Mouse (Mus musculus): ENCODE data around the gene Tmod1. TPM values are rescaled to one million over a fixed set of nuclear protein-coding genes. Genes with fewer than 3 reads are reported as not detected.

Gene Tmod1
- 0.61 and 1.2 TPM in 2 replicates for total RNA-seq (2017)

- ATAC-seq (ENCODE audit: extremely low read depth, insufficient number of reproducible peaks, low FRiP score, poor library complexity, severe bottlenecking) = no peak
Measured at GRCm38 (mm10) chr4:46038892-46039751, at the start of gene Tmod1. Tmod1 (plus strand) TSS chr4:46038935.

GRCm38 (mm10) chr4:45990427-45991135, 48.2 kb upstream of the Tmod1 start:
- no peak for ATAC-seq (ENCODE audit: extremely low read depth, insufficient number of reproducible peaks, low FRiP score, poor library complexity, severe bottlenecking)

DNA sequence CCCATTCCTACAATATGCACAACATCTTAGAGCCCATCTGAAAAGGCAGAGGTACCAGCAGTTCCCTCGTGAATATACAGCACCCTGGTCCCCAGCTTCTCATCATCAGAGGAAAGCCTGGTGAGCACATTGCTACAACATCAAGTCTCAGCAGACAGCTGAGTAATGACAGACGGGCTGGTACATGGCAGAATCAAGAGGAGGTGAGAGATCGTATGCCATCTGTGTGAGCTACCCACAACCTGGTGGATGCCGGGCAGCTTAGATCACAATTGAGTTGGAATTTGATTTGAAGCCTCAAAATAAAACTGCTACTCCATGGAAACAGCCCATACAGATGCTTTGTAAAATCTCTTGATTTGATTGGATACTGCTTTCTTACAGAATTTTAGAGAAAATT, 40.2 kb upstream of the Tmod1 start:
- ATAC-seq (ENCODE audit: extremely low read depth, insufficient number of reproducible peaks, low FRiP score, poor library complexity, severe bottlenecking) = no peak

DNA sequence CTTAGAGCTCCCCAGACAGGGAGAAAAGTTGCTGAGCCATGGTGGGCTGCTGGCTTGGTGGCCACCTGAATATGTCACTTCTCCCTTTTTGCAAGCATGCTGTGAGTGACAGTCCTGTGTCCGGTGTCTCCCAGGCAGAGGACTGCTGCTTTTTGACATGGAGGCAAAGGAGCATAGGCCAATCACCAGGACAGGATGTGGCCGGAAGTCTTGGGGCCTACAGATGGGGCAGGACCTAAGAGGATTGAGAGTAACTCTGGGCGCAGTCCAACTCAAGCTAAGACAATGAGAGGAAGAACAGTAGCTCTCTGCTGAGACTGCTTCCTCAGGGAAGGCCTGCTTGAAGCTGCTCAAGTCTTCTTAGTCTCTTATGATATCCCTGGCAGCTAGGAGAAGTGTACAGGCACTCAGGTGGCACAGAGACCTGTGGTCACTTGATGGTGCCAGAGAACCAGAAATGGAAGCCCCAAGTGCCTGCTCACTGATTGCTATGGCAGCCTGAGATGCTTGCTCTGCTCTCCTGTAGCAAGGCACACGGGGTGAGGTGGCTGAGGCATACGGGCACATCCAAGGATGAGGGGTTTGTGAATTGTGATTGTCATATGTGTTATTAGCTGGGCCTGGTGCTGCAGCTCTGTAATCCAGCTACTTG, 30.5 kb upstream of the Tmod1 start:
- ATAC-seq (ENCODE audit: extremely low read depth, insufficient number of reproducible peaks, low FRiP score, poor library complexity, severe bottlenecking) = no peak

- no peak for ATAC-seq (ENCODE audit: extremely low read depth, insufficient number of reproducible peaks, low FRiP score, poor library complexity, severe bottlenecking)
Measured at GRCm38 (mm10) chr4:46011698-46012097, 27.0 kb upstream of the Tmod1 start.

- no peak for ATAC-seq (ENCODE audit: extremely low read depth, insufficient number of reproducible peaks, low FRiP score, poor library complexity, severe bottlenecking)
Measured at GRCm38 (mm10) chr4:46015605-46016004, 23.1 kb upstream of the Tmod1 start.

DNA sequence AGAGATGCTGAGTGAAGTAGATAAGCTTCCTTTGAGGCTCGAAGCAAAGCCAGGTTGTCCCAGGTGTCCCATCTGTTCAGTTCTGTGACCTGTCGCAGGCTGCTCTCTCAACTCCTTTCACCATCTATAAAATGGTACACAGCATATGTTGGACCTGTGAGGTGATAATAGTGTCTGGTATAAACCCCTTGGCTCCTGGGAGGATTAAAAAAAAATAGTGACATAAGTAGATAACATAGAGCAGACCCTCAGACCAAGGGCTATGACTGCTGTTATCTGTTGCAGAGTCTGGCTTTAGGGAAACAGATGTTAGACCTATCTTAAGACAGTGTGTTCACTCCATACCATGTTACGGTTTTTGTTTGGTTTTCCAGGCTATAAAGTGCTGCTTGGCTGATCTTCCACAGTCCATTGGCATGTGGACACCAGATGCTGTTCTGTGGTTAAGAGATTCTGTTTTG, 15.7 kb upstream of the Tmod1 start:
- ATAC-seq (ENCODE audit: extremely low read depth, insufficient number of reproducible peaks, low FRiP score, poor library complexity, severe bottlenecking) = no peak

- ATAC-seq (ENCODE audit: extremely low read depth, insufficient number of reproducible peaks, low FRiP score, poor library complexity, severe bottlenecking) = no peak
Measured at GRCm38 (mm10) chr4:46025893-46026292, 12.8 kb upstream of the Tmod1 start.

- no peak for ATAC-seq (ENCODE audit: extremely low read depth, insufficient number of reproducible peaks, low FRiP score, poor library complexity, severe bottlenecking)
Measured at GRCm38 (mm10) chr4:46028224-46028623, 10.5 kb upstream of the Tmod1 start.

- ATAC-seq (ENCODE audit: extremely low read depth, insufficient number of reproducible peaks, low FRiP score, poor library complexity, severe bottlenecking) = no peak
Measured at GRCm38 (mm10) chr4:46028781-46029180, 10.0 kb upstream of the Tmod1 start.

- no peak for ATAC-seq (ENCODE audit: extremely low read depth, insufficient number of reproducible peaks, low FRiP score, poor library complexity, severe bottlenecking)
Measured at GRCm38 (mm10) chr4:46029552-46029951, 9.2 kb upstream of the Tmod1 start.

DNA sequence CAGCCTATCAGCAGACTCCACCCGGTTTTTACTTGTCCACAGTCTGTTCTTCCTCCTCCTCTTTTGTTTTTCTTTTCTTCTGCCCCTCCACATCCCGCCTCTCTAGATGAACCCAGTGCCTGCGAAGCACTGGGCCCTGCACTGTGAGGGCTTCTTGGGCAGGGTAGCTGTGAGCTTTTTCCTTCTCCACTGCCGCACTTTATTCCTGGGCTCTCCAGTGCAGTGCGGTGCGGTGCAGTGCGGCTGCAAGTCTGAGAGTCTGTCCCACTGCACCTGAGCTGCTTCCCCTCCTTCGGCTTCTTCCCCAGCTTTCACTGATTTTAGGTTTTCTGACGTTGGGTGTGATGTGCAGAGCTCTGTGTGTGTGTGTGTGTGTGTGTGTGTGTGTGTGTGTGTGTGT, 6.3 kb upstream of the Tmod1 start:
- no peak for ATAC-seq (ENCODE audit: extremely low read depth, insufficient number of reproducible peaks, low FRiP score, poor library complexity, severe bottlenecking)

- ATAC-seq (ENCODE audit: extremely low read depth, insufficient number of reproducible peaks, low FRiP score, poor library complexity, severe bottlenecking) = no peak
Measured at GRCm38 (mm10) chr4:46033197-46033596, 5.5 kb upstream of the Tmod1 start.

DNA sequence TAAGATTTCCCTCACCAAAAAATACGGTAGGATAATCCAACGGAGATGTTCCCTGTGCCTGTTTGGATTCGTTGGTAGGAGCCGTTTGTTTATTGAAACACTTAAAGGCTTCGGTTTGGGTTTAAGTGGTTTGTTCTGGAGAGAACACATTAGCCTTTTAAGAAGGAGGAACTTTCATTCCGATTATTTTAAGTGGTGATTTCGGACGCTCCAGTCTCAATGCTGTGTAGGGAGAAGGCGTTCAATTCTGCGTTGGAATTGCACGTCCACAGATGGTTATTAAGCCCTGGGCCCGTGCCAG, 194 bp upstream of the Tmod1 start:
- ATAC-seq (ENCODE audit: extremely low read depth, insufficient number of reproducible peaks, low FRiP score, poor library complexity, severe bottlenecking) = no peak

GRCm38 (mm10) chr4:46039899-46040298, 1.2 kb downstream of the Tmod1 start:
- ATAC-seq (ENCODE audit: extremely low read depth, insufficient number of reproducible peaks, low FRiP score, poor library complexity, severe bottlenecking) = no peak

- no peak for ATAC-seq (ENCODE audit: extremely low read depth, insufficient number of reproducible peaks, low FRiP score, poor library complexity, severe bottlenecking)
Measured at GRCm38 (mm10) chr4:46040594-46041192, 2.0 kb downstream of the Tmod1 start.

GRCm38 (mm10) chr4:46041761-46042504, 3.2 kb downstream of the Tmod1 start:
- ATAC-seq (ENCODE audit: extremely low read depth, insufficient number of reproducible peaks, low FRiP score, poor library complexity, severe bottlenecking) = no peak

DNA sequence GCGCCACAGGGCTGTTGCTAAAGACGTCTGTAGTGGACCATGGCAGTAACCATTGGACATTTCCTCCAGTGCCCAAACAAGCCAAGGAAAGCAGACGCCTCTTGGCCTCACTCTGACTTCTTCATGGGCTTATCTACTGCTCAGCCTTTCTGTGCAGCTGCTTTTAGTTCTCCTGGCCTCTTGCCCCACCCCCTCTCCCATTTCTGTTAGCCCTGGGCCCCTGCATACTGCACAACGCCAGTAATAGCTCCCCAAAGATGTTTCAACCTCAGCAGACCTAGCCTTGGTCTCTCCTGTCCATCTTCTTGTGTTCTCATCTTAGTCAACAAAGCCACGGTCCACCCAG, 3.7 kb downstream of the Tmod1 start:
- no peak for ATAC-seq (ENCODE audit: extremely low read depth, insufficient number of reproducible peaks, low FRiP score, poor library complexity, severe bottlenecking)

- ATAC-seq (ENCODE audit: extremely low read depth, insufficient number of reproducible peaks, low FRiP score, poor library complexity, severe bottlenecking) = no peak
Measured at GRCm38 (mm10) chr4:46043361-46043760, 4.6 kb downstream of the Tmod1 start.
